Mouse (Mus musculus): ENCODE data around the gene Wdr89. TPM values are rescaled to one million over a fixed set of nuclear protein-coding genes. Genes with fewer than 3 reads are reported as not detected.

Wdr89 gene
- polyA plus RNA-seq, 1 experiment from 2014 or later, result 5.2 TPM

- no peaks in the 10 kb centered on the region for H3K27me3 ChIP-seq (replicated peaks)
Observed at GRCm38 (mm10) chr12:75597707-75598106, 71.6 kb downstream of the Wdr89 start.

GRCm38 (mm10) chr12:75596154-75597002 is 73.0 kb downstream of the Wdr89 start, which contains the start of gene Ppp2r5e:
Gene Ppp2r5e (minus strand): TSS chr12:75596245.
- peaks cover 12% of the 10 kb centered on the region for H3K36me3 ChIP-seq
- no peaks in the 10 kb centered on the region for H3K9me3 ChIP-seq (replicated peaks)
- H3K27ac ChIP-seq (replicated peaks), result peak within 1 kb of the TSS; percentile 99
- peaks cover 27% of the 10 kb centered on the region for H3K4me1 ChIP-seq
- WGBS, result under 1% methylated on average over 71 of the region's 72 CpGs
- no peaks in the 10 kb centered on the region for H3K27me3 ChIP-seq (replicated peaks)
- H3K9ac ChIP-seq (replicated peaks), result peak within 1 kb of the TSS; percentile 98
- ATAC-seq (ENCODE audit: low FRiP score), result peak; percentile 99
- peak within 1 kb of the TSS; percentile 88 for H3K4me3 ChIP-seq (replicated peaks)
- H3K4me2 ChIP-seq, result peak within 1 kb of the TSS; percentile 84

More at GRCm38 (mm10) chr12:75597707-75598106, 71.6 kb downstream of the Wdr89 start:
- Histone ChIP-seq H3K27ac (replicated peaks) (no peak overlapping the region), H3K9me3 (replicated peaks) (no peaks in the 10 kb centered on the region), H3K4me3 (replicated peaks) (no peak overlapping the region), H3K36me3 (peaks cover 7% of the 10 kb centered on the region; the same call in 1 of the 2 replicates), H3K9ac (replicated peaks) (no peak overlapping the region), H3K4me2 (no peak overlapping the region), H3K4me1 (peaks cover 26% of the 10 kb centered on the region)
- 80% methylated on average over 4 of the region's 4 CpGs for WGBS
- ATAC-seq (ENCODE audit: low FRiP score), result no peak

GRCm38 (mm10) chr12:75595291-75596153 is 73.8 kb downstream of the Wdr89 start:
- under 1% methylated on average over 51 of the region's 97 CpGs for whole genome bisulfite sequencing
- peak overlapping the region; percentile 95 for H3K27ac ChIP-seq (replicated peaks)
- H3K27me3 ChIP-seq (replicated peaks), result no peaks in the 10 kb centered on the region
- no peaks in the 10 kb centered on the region for H3K9me3 ChIP-seq (replicated peaks)
- peak overlapping the region; percentile 84 for H3K4me2 ChIP-seq
- H3K9ac ChIP-seq (replicated peaks), result peak overlapping the region; percentile 98
- H3K36me3 ChIP-seq, result peaks cover 16% of the 10 kb centered on the region
- H3K4me3 ChIP-seq (replicated peaks), result peak overlapping the region; percentile 88
- ATAC-seq (ENCODE audit: low FRiP score), result peak; percentile 33
- peaks cover 27% of the 10 kb centered on the region for H3K4me1 ChIP-seq

GRCm38 (mm10) chr12:75594404-75594803 is 74.9 kb downstream of the Wdr89 start:
- H3K36me3 ChIP-seq, result peaks cover 20% of the 10 kb centered on the region
- no peaks in the 10 kb centered on the region for H3K27me3 ChIP-seq (replicated peaks)
- peak overlapping the region; percentile 84 for H3K4me2 ChIP-seq
- peak overlapping the region; percentile 88 for H3K4me3 ChIP-seq (replicated peaks)
- peaks cover 27% of the 10 kb centered on the region for H3K4me1 ChIP-seq
- peak overlapping the region; percentile 29 for H3K9ac ChIP-seq (replicated peaks)
- no peaks in the 10 kb centered on the region for H3K9me3 ChIP-seq (replicated peaks)
- H3K27ac ChIP-seq (replicated peaks), result no peak overlapping the region
- WGBS, result 38% methylated on average over 5 of the region's 5 CpGs
- no peak for ATAC-seq (ENCODE audit: low FRiP score)

- no peak for ATAC-seq (ENCODE audit: low FRiP score)
- H3K9ac ChIP-seq (replicated peaks), result no peak overlapping the region
- H3K27me3 ChIP-seq (replicated peaks), result no peaks in the 10 kb centered on the region
- H3K36me3 ChIP-seq, result peaks cover 23% of the 10 kb centered on the region
- H3K4me1 ChIP-seq, result peaks cover 27% of the 10 kb centered on the region
- H3K9me3 ChIP-seq (replicated peaks), result no peaks in the 10 kb centered on the region
- 74% methylated on average over 4 of the region's 4 CpGs for WGBS
- H3K27ac ChIP-seq (replicated peaks), result no peak overlapping the region
- peak overlapping the region; percentile 84 for H3K4me2 ChIP-seq
- H3K4me3 ChIP-seq (replicated peaks), result peak overlapping the region; percentile 88
Observed at GRCm38 (mm10) chr12:75593817-75594216, 75.5 kb downstream of the Wdr89 start.

GRCm38 (mm10) chr12:75587501-75587900 is 81.8 kb downstream of the Wdr89 start:
- no peak for ATAC-seq (ENCODE audit: low FRiP score)
- Histone ChIP-seq H3K27ac (replicated peaks) (no peak overlapping the region), H3K9me3 (replicated peaks) (no peaks in the 10 kb centered on the region), H3K4me2 (no peak overlapping the region), H3K4me1 (no peaks in the 10 kb centered on the region; the same call in 1 of the 2 replicates), H3K27me3 (replicated peaks) (no peaks in the 10 kb centered on the region), H3K9ac (replicated peaks) (no peak overlapping the region), H3K4me3 (replicated peaks) (no peak overlapping the region), H3K36me3 (peaks cover 27% of the 10 kb centered on the region)

GRCm38 (mm10) chr12:75583776-75584175 is 85.6 kb downstream of the Wdr89 start:
- H3K27me3 ChIP-seq (replicated peaks), result no peaks in the 10 kb centered on the region
- H3K4me1 ChIP-seq, result no peaks in the 10 kb centered on the region; the same call in 1 of the 2 replicates
- H3K9ac ChIP-seq (replicated peaks), result no peak overlapping the region
- H3K4me3 ChIP-seq (replicated peaks), result no peak overlapping the region
- H3K36me3 ChIP-seq, result peaks cover 13% of the 10 kb centered on the region
- WGBS, result 84% methylated on average over 3 of the region's 3 CpGs
- H3K9me3 ChIP-seq (replicated peaks), result no peaks in the 10 kb centered on the region
- H3K4me2 ChIP-seq, result no peak overlapping the region
- no peak overlapping the region for H3K27ac ChIP-seq (replicated peaks)
- no peak for ATAC-seq (ENCODE audit: low FRiP score)

Other genes with a start within 250 kb of the Wdr89 start
- gene Ppp2r5e, start 73.3 kb downstream of the Wdr89 start, polyA plus RNA-seq (2015; fragmentation: Nextera tagmentation; extraction: Ambion mirVana), result 19.3 and 20.0 TPM in 2 replicates
- gene Sgpp1, start 66.2 kb upstream of the Wdr89 start, polyA plus RNA-seq (2015; fragmentation: Nextera tagmentation; extraction: Ambion mirVana), result 11.6 and 13.8 TPM in 2 replicates
- gene Syne2, start 148.6 kb upstream of the Wdr89 start, polyA plus RNA-seq (2015; fragmentation: Nextera tagmentation; extraction: Ambion mirVana), result 38.7 and 42.0 TPM in 2 replicates

Measured in neural tube, embryonic 15.5 days (tissue).